In genomic region chr6:70749750-70750149, GRCm38 (mm10) we compare ENCODE assay signal across 16 mouse cellular contexts. TPM values are rescaled to one million over a fixed set of nuclear protein-coding genes. Genes with fewer than 3 reads are reported as not detected.
DNase-seq lines count a peak whose midpoint lies in the region; ATAC-seq and TF ChIP-seq lines count a peak whose summit lies in the region.
"Had no signal": no experiment of that assay in that cellular context is flagged by ENCODE, and none has a peak within 500 bp of the region (broad histone marks: within the 10 kb centered on the region; RNA-seq: fewer than 3 reads in every experiment).

No protein-coding gene starts in this region.

- ATAC-seq in limb, embryonic 11.5 days (ENCODE audit: insufficient number of reproducible peaks, low FRiP score, low TSS enrichment, low read depth): peak; percentile 51; the same call in 1 of the 2 replicates
- ATAC-seq in embryonic facial prominence, embryonic 15.5 days (ENCODE audit: insufficient number of reproducible peaks, low FRiP score, low TSS enrichment, low read depth): peak; percentile 39; the same call in 1 of the 2 replicates
- ATAC-seq: intestine, embryonic 15.5 days had no signal

- H3K27me3 ChIP-seq in limb, embryonic 11.5 days (ENCODE audit: control insufficient read depth, insufficient read depth, low read length): no peaks in the 10 kb centered on the region
- no peaks in the 10 kb centered on the region for H3K27me3 ChIP-seq in limb, embryonic 10.5 days (ENCODE audit: low read depth, poor library complexity, severe bottlenecking)
- H3K27me3 ChIP-seq in embryonic facial prominence, embryonic 15.5 days: no peaks in the 10 kb centered on the region
- H3K27me3 ChIP-seq: forebrain, embryonic 12.5 days; hindbrain, embryonic 12.5 days; intestine, embryonic 15.5 days; liver, embryonic 13.5 days had no signal

- WGBS in limb, embryonic 11.5 days: 42% methylated on average over 1 of the region's 1 CpGs
- 64% methylated on average over 1 of the region's 1 CpGs for whole genome bisulfite sequencing in limb, embryonic 10.5 days
- 16% methylated on average over 1 of the region's 1 CpGs for WGBS in embryonic facial prominence, embryonic 15.5 days

- no peaks in the 10 kb centered on the region for H3K4me1 ChIP-seq in limb, embryonic 11.5 days (ENCODE audit: control insufficient read depth, insufficient read depth, low read length)
- H3K4me1 ChIP-seq in limb, embryonic 10.5 days: peaks cover 6% of the 10 kb centered on the region; the same call in 1 of the 2 replicates
- peaks cover 6% of the 10 kb centered on the region; the same call in 1 of the 2 replicates for H3K4me1 ChIP-seq in embryonic facial prominence, embryonic 15.5 days
- H3K4me1 ChIP-seq: hindbrain, embryonic 12.5 days; intestine, embryonic 15.5 days had no signal

- no peak overlapping the region for H3K4me2 ChIP-seq in limb, embryonic 11.5 days (ENCODE audit: low read depth, severe bottlenecking)
- H3K4me2 ChIP-seq in embryonic facial prominence, embryonic 15.5 days (replicated peaks): no peak overlapping the region
- H3K4me2 ChIP-seq: forebrain, embryonic 12.5 days; hindbrain, embryonic 12.5 days; intestine, embryonic 15.5 days; liver, embryonic 13.5 days had no signal

- no peak overlapping the region for H3K4me3 ChIP-seq in limb, embryonic 11.5 days (ENCODE audit: low read depth, low read length)
- H3K4me3 ChIP-seq in limb, embryonic 10.5 days: no peak overlapping the region
- H3K4me3 ChIP-seq in embryonic facial prominence, embryonic 15.5 days (replicated peaks): no peak overlapping the region
- H3K4me3 ChIP-seq: forebrain, embryonic 12.5 days; hindbrain, embryonic 12.5 days; intestine, embryonic 15.5 days; liver, embryonic 13.5 days had no signal

- H3K9ac ChIP-seq in limb, embryonic 11.5 days (ENCODE audit: low read length): no peak overlapping the region
- H3K9ac ChIP-seq in embryonic facial prominence, embryonic 15.5 days: no peak overlapping the region
- H3K9ac ChIP-seq: forebrain, embryonic 12.5 days; hindbrain, embryonic 12.5 days; intestine, embryonic 15.5 days; liver, embryonic 13.5 days had no signal

- no peaks in the 10 kb centered on the region for H3K36me3 ChIP-seq in limb, embryonic 11.5 days (ENCODE audit: control insufficient read depth, insufficient read depth, low read length)
- no peaks in the 10 kb centered on the region for H3K36me3 ChIP-seq in limb, embryonic 10.5 days
- no peaks in the 10 kb centered on the region for H3K36me3 ChIP-seq in embryonic facial prominence, embryonic 15.5 days
- H3K36me3 ChIP-seq: forebrain, embryonic 12.5 days; hindbrain, embryonic 12.5 days; intestine, embryonic 15.5 days; liver, embryonic 13.5 days had no signal

- H3K9me3 ChIP-seq in limb, embryonic 11.5 days (ENCODE audit: control insufficient read depth, low read length): no peaks in the 10 kb centered on the region
- no peaks in the 10 kb centered on the region for H3K9me3 ChIP-seq in limb, embryonic 10.5 days (replicated peaks)
- H3K9me3 ChIP-seq in embryonic facial prominence, embryonic 15.5 days (replicated peaks): no peaks in the 10 kb centered on the region
- H3K9me3 ChIP-seq: forebrain, embryonic 12.5 days; hindbrain, embryonic 12.5 days; intestine, embryonic 15.5 days; liver, embryonic 13.5 days had no signal

- TF ChIP-seq CTCF in brain, embryonic 14.5 days (IDR thresholded peaks at IDR 0.05; ENCODE audit: borderline replicate concordance, extremely low read depth, insufficient read depth, insufficient read length): no peak

- TF ChIP-seq POLR2A in brain, embryonic 14.5 days (IDR thresholded peaks at IDR 0.05; ENCODE audit: borderline replicate concordance, extremely low read depth, insufficient read depth, insufficient read length, poor library complexity, severe bottlenecking): no peak

- no peak overlapping the region for H3K27ac ChIP-seq in limb, embryonic 11.5 days (replicated peaks; ENCODE audit: low read depth, low read length)
- no peak overlapping the region for H3K27ac ChIP-seq in limb, embryonic 10.5 days
- H3K27ac ChIP-seq in embryonic facial prominence, embryonic 15.5 days (replicated peaks): no peak overlapping the region
- H3K27ac ChIP-seq: forebrain, embryonic 12.5 days; hindbrain, embryonic 12.5 days; intestine, embryonic 15.5 days; liver, embryonic 13.5 days had no signal

- no peak for DNase-seq in limb, embryonic 11.5 days (ENCODE audit: low spot score)
- DNase-seq in limb, embryonic 10.5 days (ENCODE audit: low spot score): no peak
- DNase-seq in brain, embryonic 14.5 days (ENCODE audit: low read depth): peak; percentile 33
- DNase-seq in retina, embryonic 14.5 days (ENCODE audit: low spot score): peak; percentile 56
- DNase-seq in heart, adult 18-20 months: no peak
- no peak for DNase-seq in yolk sac, embryonic 10.5 days (ENCODE audit: low spot score)
- DNase-seq: adrenal gland, adult 2 months; cerebellum, adult 8-10 months; heart, adult 11 months; kidney, postnatal 25 days; liver, embryonic 13.5 days; thymus, postnatal 25 days had no signal

RNA-seq across cellular contexts. Expression of gene Rpia, which starts 42.3 kb away (rescaled TPM):
- 1.5 and 2.0 TPM in 2 replicates for polyA plus RNA-seq in limb, embryonic 11.5 days (2014; fragmentation: Nextera tagmentation; extraction: Ambion mirVana)
- polyA plus RNA-seq in limb, embryonic 10.5 days (2016; fragmentation: Nextera tagmentation; extraction: Ambion mirVana): 2.2 and 2.3 TPM in 2 replicates
- 21.6 and 25.6 TPM in 2 replicates for polyA plus RNA-seq in brain, embryonic 14.5 days (2012; rRNA removed)
- 2.9 and 3.2 TPM in 2 replicates for polyA plus RNA-seq in embryonic facial prominence, embryonic 15.5 days (2015; fragmentation: Nextera tagmentation; extraction: Ambion mirVana)
- total RNA-seq in heart, adult 18-20 months (2021): 10 to 100 TPM; 13.2 to 15.5 TPM

Comparison
In these comparisons a context has a peak if more than half of its experiments do, and no peak if none do; other contexts are left out.
1. DNase-seq: peak in brain, embryonic 14.5 days (single experiment) and retina, embryonic 14.5 days (single experiment); none in limb, embryonic 11.5 days (single experiment), limb, embryonic 10.5 days (single experiment), heart, adult 18-20 months (0 of 2) and yolk sac, embryonic 10.5 days (single experiment).